Mouse (Mus musculus) central nervous system, embryonic 11.5 days (tissue): ENCODE data around the gene Gm3460. TPM values are rescaled to one million over a fixed set of nuclear protein-coding genes. Genes with fewer than 3 reads are reported as not detected.

Experiments
- polyA plus RNA-seq: library from polyadenylated mRNA; depleted of rRNA; stranded (reverse); fragments of >200 nt; gene quantifications from 2 replicates; pipeline ENCODE4 v1.2.3, GENCODE M21; 2012; rRNA removed

Gene Gm3460
- 0.16 TPM in 1 of 2 replicates, not detected in the other for polyA plus RNA-seq

GRCm38 (mm10) chr14:6622318-6622717, at the start of gene Gm3460:
Gene Gm3460 (minus strand): TSS chr14:6622418.

GRCm38 (mm10) chr14:6590513-6590912, 31.7 kb downstream of the Gm3460 start, which contains the start of gene Gm3629:
Gene Gm3629 (minus strand): TSS chr14:6590613.

Other genes starting within 250 kb of the Gm3460 start
- gene Gm16440, start 232.1 kb downstream of the Gm3460 start, polyA plus RNA-seq: not detected in 2 replicates
- 1.2 and 3.1 TPM in 2 replicates for gene Gm3591, start 209.9 kb downstream of the Gm3460 start, polyA plus RNA-seq
- not detected in 2 replicates for gene Gm3594, start 177.8 kb downstream of the Gm3460 start, polyA plus RNA-seq
- gene Gm8356, start 85.1 kb downstream of the Gm3460 start, polyA plus RNA-seq: not detected in 2 replicates
- gene Gm3629, start 31.8 kb downstream of the Gm3460 start, polyA plus RNA-seq: 0.24 and 0.61 TPM in 2 replicates
- not detected in 2 replicates for gene Gm10251, start 61.8 kb upstream of the Gm3460 start, polyA plus RNA-seq
- 0.11 TPM in 1 of 2 replicates, not detected in the other for gene Gm8050, start 97.8 kb upstream of the Gm3460 start, polyA plus RNA-seq
- gene Gm3636, start 119.9 kb upstream of the Gm3460 start, polyA plus RNA-seq: 15.2 and 25.0 TPM in 2 replicates
- gene Gm8362, start 152.0 kb upstream of the Gm3460 start, polyA plus RNA-seq: not detected in 2 replicates
- gene Gm3642, start 217.9 kb upstream of the Gm3460 start, polyA plus RNA-seq: not detected in 2 replicates